ENCODE assay signal across 23 mouse cellular contexts in the genomic region with DNA sequence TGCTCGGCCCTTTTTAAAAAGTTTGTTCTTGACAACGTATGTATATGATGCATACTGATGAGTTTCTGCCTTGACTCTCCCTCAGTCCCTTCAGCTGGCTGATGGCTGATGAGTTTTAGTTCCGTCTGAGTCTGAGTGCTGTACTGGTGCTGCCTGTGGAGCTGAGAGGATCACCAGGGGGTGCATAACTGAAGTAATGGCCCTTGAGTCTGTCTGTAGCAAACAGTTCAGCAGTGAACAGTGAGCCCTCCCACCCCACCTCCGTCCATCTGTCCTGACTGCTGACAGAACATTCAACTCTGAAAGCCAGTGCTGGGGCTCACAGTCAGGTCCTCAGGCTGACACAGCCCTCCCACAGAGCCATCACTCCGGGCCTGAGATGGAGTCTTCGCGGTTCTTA. TPM values are rescaled to one million over a fixed set of nuclear protein-coding genes. Genes with fewer than 3 reads are reported as not detected.
DNase-seq lines count a peak whose midpoint lies in the region; TF ChIP-seq lines count a peak whose summit lies in the region.
"Had no signal": no experiment of that assay in that cellular context is flagged by ENCODE, and none has a peak within 500 bp of the region (broad histone marks: within the 10 kb centered on the region; RNA-seq: fewer than 3 reads in every experiment).

No protein-coding gene starts in this region.

- H3K9me3 ChIP-seq in ES-Bruce4 (replicated peaks; ENCODE audit: control insufficient read depth, insufficient read depth, low read length, poor library complexity, severe bottlenecking) (no peaks in the 10 kb centered on the region), ES-E14 (ENCODE audit: control insufficient read depth, insufficient read depth, low read depth, low read length) (no peaks in the 10 kb centered on the region)
- H3K9me3 ChIP-seq: embryonic facial prominence, embryonic 13.5 days; embryonic facial prominence, embryonic 15.5 days; forebrain, embryonic 10.5 days; forebrain, embryonic 12.5 days had no signal

- no peak for TF ChIP-seq CTCF in ES-Bruce4 (IDR thresholded peaks at IDR 0.05; ENCODE audit: low read depth, low read length)

- no peak for TF ChIP-seq POLR2A in ES-Bruce4 (IDR thresholded peaks at IDR 0.05; ENCODE audit: insufficient read depth, low read length)

- TF ChIP-seq EP300 in ES-Bruce4 (IDR thresholded peaks at IDR 0.05; ENCODE audit: insufficient read depth, low read depth, low read length), result 0 out of 2 replicates have a peak, but pooled peaks have one; percentile 6

- H3K27me3 ChIP-seq in ES-Bruce4 (ENCODE audit: control insufficient read depth, insufficient read depth, low read length, poor library complexity, severe bottlenecking), result no peaks in the 10 kb centered on the region
- H3K27me3 ChIP-seq: CH12.LX; embryonic facial prominence, embryonic 13.5 days; embryonic facial prominence, embryonic 15.5 days; forebrain, embryonic 12.5 days had no signal

- in situ Hi-C loops in ES-E14 (cut with MboI; ENCODE audit: low sequenced_read_pairs in 2 of 2, unreplicated experiment in 2 of 2), result no loop called here

- peak; percentile 85 for DNase-seq in heart, adult 11 months
- no peak for DNase-seq in heart, postnatal 10 days
- DNase-seq in ES-E14 (ENCODE audit: low read depth, low spot score) (no peak), ZHBTc4 (ENCODE audit: low read depth, low spot score) (peak; percentile 65)
- DNase-seq in ovary, postnatal 36 days (ENCODE audit: low spot score), result no peak
- DNase-seq in layer of hippocampus, postnatal 25 days (ENCODE audit: extremely low spot score in 1 of 2, low spot score in 1 of 2), result no peak
- DNase-seq: adrenal gland, adult 8-10 months; adrenal gland, postnatal 14 days; B cell, adult 2 months; cerebellum, adult 11 months; cerebellum, adult 18-20 months; cerebellum, adult 8-10 months; cerebellum, adult 9-11 months; cerebellum, postnatal 14 days; cerebellum, postnatal 36 days; embryo, embryonic 11 days had no signal

- H3K36me3 ChIP-seq in ES-Bruce4 (ENCODE audit: control insufficient read depth, insufficient read depth, low read length, poor library complexity, severe bottlenecking) (peaks cover 57% of the 10 kb centered on the region), ES-E14 (ENCODE audit: control insufficient read depth, insufficient read depth, low read length, poor library complexity, severe bottlenecking) (peaks cover 49% of the 10 kb centered on the region)

- H3K4me3 ChIP-seq in ES-Bruce4 (ENCODE audit: low read depth, low read length) (no peak overlapping the region), ES-E14 (ENCODE audit: insufficient read depth in 1 of 2, low read depth in 1 of 2, low read length in 2 of 2, poor library complexity in 1 of 2, severe bottlenecking in 1 of 2) (no peak overlapping the region)
- H3K4me3 ChIP-seq: embryonic facial prominence, embryonic 13.5 days; embryonic facial prominence, embryonic 15.5 days; erythroblast, embryonic 14.5 days; forebrain, embryonic 10.5 days; forebrain, embryonic 12.5 days had no signal

- intact Hi-C loops in heart, postnatal 10 days (cut with DNase I), result no loop called here

- H3K9ac ChIP-seq in ES-Bruce4 (ENCODE audit: low read depth, poor library complexity, severe bottlenecking), result no peak overlapping the region
- H3K9ac ChIP-seq in ES-E14 (ENCODE audit: insufficient read depth, low read depth, low read length, poor library complexity, severe bottlenecking), result no peak overlapping the region
- H3K9ac ChIP-seq: embryonic facial prominence, embryonic 13.5 days; embryonic facial prominence, embryonic 15.5 days; forebrain, embryonic 12.5 days had no signal

- H3K4me1 ChIP-seq in ES-Bruce4 (ENCODE audit: control insufficient read depth, insufficient read depth, low read length) (no peaks in the 10 kb centered on the region), ES-E14 (ENCODE audit: control insufficient read depth in 2 of 2, insufficient read depth in 2 of 2, low read length in 2 of 2, poor library complexity in 1 of 2) (peaks cover 3 to 4% of the 10 kb centered on the region in 2 experiments; a peak in 1 of 4 replicates)
- H3K4me1 ChIP-seq: embryonic facial prominence, embryonic 13.5 days; embryonic facial prominence, embryonic 15.5 days; forebrain, embryonic 10.5 days had no signal

- no peak overlapping the region for H3K27ac ChIP-seq in ES-Bruce4 (ENCODE audit: insufficient read depth, low read length)
- H3K27ac ChIP-seq in ES-E14 (ENCODE audit: insufficient read depth, low read depth, low read length, poor library complexity, severe bottlenecking), result 0 out of 2 replicates have a peak overlapping the region, but pooled peaks have one; percentile 26
- H3K27ac ChIP-seq: embryonic facial prominence, embryonic 13.5 days; embryonic facial prominence, embryonic 15.5 days; forebrain, embryonic 10.5 days; forebrain, embryonic 12.5 days had no signal

TF ChIP-seq in ES-E14, 5 proteins besides CTCF, POLR2A, EP300 and RAD21:
- TF ChIP-seq ZNF384 (IDR thresholded peaks at IDR 0.05; ENCODE audit: low read depth, low read length), result no peak
- no peak for TF ChIP-seq ZC3H11A (IDR thresholded peaks at IDR 0.05; ENCODE audit: borderline replicate concordance, low read depth, low read length)
- no peak for TF ChIP-seq MAFK (IDR thresholded peaks at IDR 0.05; ENCODE audit: insufficient read depth, low read depth, low read length)
- TF ChIP-seq HCFC1 (IDR thresholded peaks at IDR 0.05; ENCODE audit: borderline replicate concordance, insufficient read depth, low read length), result no peak
- no peak for TF ChIP-seq CHD2 (IDR thresholded peaks at IDR 0.05; ENCODE audit: low read depth, low read length)
TF ChIP-seq in ES-E14: peak in this region for 0.

RNA-seq across cellular contexts. Expression of gene Hexb, which starts 19.2 kb away (rescaled TPM):
- total RNA-seq in heart, postnatal 10 days (2021), result 10 to 100 TPM; 24.3 to 29.8 TPM
- polyA plus RNA-seq in ES-Bruce4 (2011; ENCODE audit: insufficient read depth, insufficient read length, low read depth, missing spikeins), result 53.4 and 59.7 TPM in 2 replicates
- total RNA-seq in ES-E14 (2012; rRNA removed), result 82.5 and 144 TPM in 2 replicates
- 100 to 1,000 TPM; 122 to 135 TPM for total RNA-seq in layer of hippocampus, postnatal 25 days (2021)

RNA-seq across cellular contexts. Expression of gene Gfm2, which starts 41.2 kb away (rescaled TPM):
- total RNA-seq in heart, postnatal 10 days (2021), result 10 to 100 TPM; 37.9 to 42.5 TPM
- 55.6 and 70.8 TPM in 2 replicates for polyA plus RNA-seq in ES-Bruce4 (2011; ENCODE audit: insufficient read depth, insufficient read length, low read depth, missing spikeins)
- 70.6 and 100 TPM in 2 replicates for total RNA-seq in ES-E14 (2012; rRNA removed)
- 10 to 100 TPM; 25.1 to 29.6 TPM for total RNA-seq in layer of hippocampus, postnatal 25 days (2021)

RNA-seq across cellular contexts. Expression of gene Nsa2, which starts 41.2 kb away (rescaled TPM):
- total RNA-seq in heart, postnatal 10 days (2021), result 10 to 100 TPM; 62.7 to 65.3 TPM
- polyA plus RNA-seq in ES-Bruce4 (2011; ENCODE audit: insufficient read depth, insufficient read length, low read depth, missing spikeins), result 347 and 360 TPM in 2 replicates
- total RNA-seq in ES-E14 (2012; rRNA removed), result 98.3 and 116 TPM in 2 replicates
- total RNA-seq in layer of hippocampus, postnatal 25 days (2021), result 10 to 100 TPM; 52.2 to 54.3 TPM

Comparison
In these comparisons a context has a peak if more than half of its experiments do, and no peak if none do; other contexts are left out.
1. DNase-seq: peak in heart, adult 11 months (single experiment) and ZHBTc4 (single experiment); none in heart, postnatal 10 days (0 of 2), ES-E14 (single experiment), ovary, postnatal 36 days (single experiment) and layer of hippocampus, postnatal 25 days (0 of 2).